In the genomic region with DNA sequence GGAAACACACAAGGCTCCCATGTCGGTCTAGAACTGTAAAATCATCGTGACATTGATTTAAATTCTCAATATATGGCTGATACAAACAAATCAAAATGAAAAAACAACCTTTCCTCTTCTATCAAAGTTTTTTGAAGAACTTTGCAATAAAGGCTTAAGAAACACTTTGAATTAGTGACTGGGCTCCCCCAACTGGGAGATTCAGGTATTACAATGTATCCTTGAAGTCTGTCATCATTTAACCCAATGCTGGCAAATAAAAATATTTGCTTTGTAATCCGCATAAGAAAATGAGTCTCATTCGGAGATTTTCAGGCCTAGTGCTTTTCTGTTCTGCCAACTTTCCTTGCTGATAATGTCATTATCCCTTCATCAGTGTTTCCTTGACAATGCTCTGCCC, we compare ENCODE assay signal across 8 mouse cellular contexts.
A peak's percentile ranks its signal among the peaks of the same experiment; 100 is the strongest.
DNase-seq lines count a peak whose midpoint lies in the region; ATAC-seq and TF ChIP-seq lines count a peak whose summit lies in the region.

No protein-coding gene starts in this region.

- H3K9ac ChIP-seq in forebrain, postnatal 0 days = no peak overlapping the region
- H3K9ac ChIP-seq in forebrain, embryonic 13.5 days = no peak overlapping the region
- no peak overlapping the region for H3K9ac ChIP-seq in liver, postnatal 0 days (replicated peaks)
- H3K9ac ChIP-seq in stomach, postnatal 0 days (ENCODE audit: low read length) = no peak overlapping the region

- no peak for TF ChIP-seq EP300 in liver, postnatal 0 days (IDR thresholded peaks at IDR 0.05; ENCODE audit: low read depth)
- TF ChIP-seq EP300 in stomach, postnatal 0 days (optimal IDR thresholded peaks at IDR 0.05) = no peak

- DNase-seq in forebrain, postnatal 0 days = peak; percentile 88
- no peak for DNase-seq in liver, postnatal 0 days
- DNase-seq in liver (no peak), NIH3T3 (ENCODE audit: low read depth) (peak; percentile 73)
- peak; percentile 73 for DNase-seq in layer of hippocampus, adult 11-12 months (ENCODE audit: low spot score)
- peak; percentile 14 for DNase-seq in stomach, postnatal 0 days (ENCODE audit: low spot score)
- no peak for DNase-seq in urinary bladder, adult 18-20 months (ENCODE audit: low spot score in 2 of 2)

- no peak overlapping the region for H3K4me3 ChIP-seq in forebrain, postnatal 0 days (ENCODE audit: low read depth, low read length)
- no peak overlapping the region for H3K4me3 ChIP-seq in forebrain, embryonic 13.5 days
- no peak overlapping the region for H3K4me3 ChIP-seq in liver, postnatal 0 days (ENCODE audit: low read depth, low read length)
- no peak overlapping the region for H3K4me3 ChIP-seq in stomach, postnatal 0 days (ENCODE audit: low read depth, low read length)

- no peak overlapping the region for H3K4me2 ChIP-seq in forebrain, postnatal 0 days (ENCODE audit: low read depth)
- no peak overlapping the region for H3K4me2 ChIP-seq in forebrain, embryonic 13.5 days
- no peak overlapping the region for H3K4me2 ChIP-seq in liver, postnatal 0 days (ENCODE audit: low read depth, low read length)
- no peak overlapping the region for H3K4me2 ChIP-seq in stomach, postnatal 0 days (replicated peaks; ENCODE audit: low read depth)

- WGBS in forebrain, postnatal 0 days = 24% methylated on average over 4 of the region's 4 CpGs
- 31% methylated on average over 4 of the region's 4 CpGs for WGBS in forebrain, embryonic 13.5 days
- 32% methylated on average over 4 of the region's 4 CpGs for WGBS in liver, postnatal 0 days (ENCODE audit: insufficient replicate concordance)
- WGBS in stomach, postnatal 0 days = 14% methylated on average over 4 of the region's 4 CpGs

- H3K4me1 ChIP-seq in forebrain, postnatal 0 days (ENCODE audit: insufficient read depth) = 0 out of 2 replicates have a peak, but pooled peaks cover 6% of the 10 kb centered on the region
- peaks cover 11% of the 10 kb centered on the region; the same call in 1 of the 2 replicates for H3K4me1 ChIP-seq in forebrain, embryonic 13.5 days
- no peaks in the 10 kb centered on the region for H3K4me1 ChIP-seq in liver, postnatal 0 days (ENCODE audit: insufficient read depth)
- H3K4me1 ChIP-seq in stomach, postnatal 0 days (replicated peaks; ENCODE audit: control insufficient read depth, insufficient read depth) = no peaks in the 10 kb centered on the region

- no peaks in the 10 kb centered on the region for H3K36me3 ChIP-seq in forebrain, postnatal 0 days (ENCODE audit: insufficient read depth)
- H3K36me3 ChIP-seq in forebrain, embryonic 13.5 days (ENCODE audit: poor library complexity, severe bottlenecking) = no peaks in the 10 kb centered on the region
- H3K36me3 ChIP-seq in liver, postnatal 0 days (replicated peaks; ENCODE audit: insufficient read depth, low read length) = no peaks in the 10 kb centered on the region
- no peaks in the 10 kb centered on the region for H3K36me3 ChIP-seq in stomach, postnatal 0 days (ENCODE audit: control insufficient read depth, insufficient read depth, low read length)

- H3K9me3 ChIP-seq in forebrain, postnatal 0 days (ENCODE audit: low read length) = no peaks in the 10 kb centered on the region
- H3K9me3 ChIP-seq in forebrain, embryonic 13.5 days (replicated peaks) = no peaks in the 10 kb centered on the region
- H3K9me3 ChIP-seq in liver, postnatal 0 days (ENCODE audit: low read length) = no peaks in the 10 kb centered on the region
- no peaks in the 10 kb centered on the region for H3K9me3 ChIP-seq in stomach, postnatal 0 days (ENCODE audit: control insufficient read depth, low read length)

- no peaks in the 10 kb centered on the region for H3K27me3 ChIP-seq in forebrain, postnatal 0 days (ENCODE audit: insufficient read depth, low read length)
- H3K27me3 ChIP-seq in forebrain, embryonic 13.5 days = no peaks in the 10 kb centered on the region
- no peaks in the 10 kb centered on the region for H3K27me3 ChIP-seq in liver, postnatal 0 days (ENCODE audit: insufficient read depth, low read length)
- no peaks in the 10 kb centered on the region for H3K27me3 ChIP-seq in stomach, postnatal 0 days (ENCODE audit: control insufficient read depth, insufficient read depth, low read length)

- peak; percentile 79 for TF ChIP-seq CTCF in forebrain, postnatal 0 days (IDR thresholded peaks at IDR 0.05; ENCODE audit: low read depth)
- TF ChIP-seq CTCF in liver, postnatal 0 days (IDR thresholded peaks at IDR 0.05; ENCODE audit: low read depth) = peak; percentile 53
- TF ChIP-seq CTCF in stomach, postnatal 0 days (IDR thresholded peaks at IDR 0.05; ENCODE audit: low read depth) = peak; percentile 79

- ATAC-seq in forebrain, postnatal 0 days = no peak
- no peak for ATAC-seq in forebrain, embryonic 13.5 days
- no peak for ATAC-seq in liver, postnatal 0 days
- ATAC-seq in stomach, postnatal 0 days (ENCODE audit: low FRiP score, low TSS enrichment) = no peak

- H3K27ac ChIP-seq in forebrain, postnatal 0 days (ENCODE audit: low read depth, low read length) = no peak overlapping the region
- H3K27ac ChIP-seq in forebrain, embryonic 13.5 days = no peak overlapping the region
- H3K27ac ChIP-seq in liver, postnatal 0 days (ENCODE audit: low read depth) = no peak overlapping the region
- H3K27ac ChIP-seq in stomach, postnatal 0 days (replicated peaks) = no peak overlapping the region

Comparison
In these comparisons a context has a peak if more than half of its experiments do, and no peak if none do; other contexts are left out.
1. DNase-seq: peak in forebrain, postnatal 0 days (single experiment), NIH3T3 (single experiment), layer of hippocampus, adult 11-12 months (single experiment) and stomach, postnatal 0 days (single experiment); none in liver, postnatal 0 days (single experiment), liver (single experiment) and urinary bladder, adult 18-20 months (0 of 2).
2. Peak in every context shown above with its lines, with median percentiles within 50 percentile points of each other: CTCF ChIP-seq.